Mouse (Mus musculus): ENCODE measurements around the gene Arfgef2.

DNA sequence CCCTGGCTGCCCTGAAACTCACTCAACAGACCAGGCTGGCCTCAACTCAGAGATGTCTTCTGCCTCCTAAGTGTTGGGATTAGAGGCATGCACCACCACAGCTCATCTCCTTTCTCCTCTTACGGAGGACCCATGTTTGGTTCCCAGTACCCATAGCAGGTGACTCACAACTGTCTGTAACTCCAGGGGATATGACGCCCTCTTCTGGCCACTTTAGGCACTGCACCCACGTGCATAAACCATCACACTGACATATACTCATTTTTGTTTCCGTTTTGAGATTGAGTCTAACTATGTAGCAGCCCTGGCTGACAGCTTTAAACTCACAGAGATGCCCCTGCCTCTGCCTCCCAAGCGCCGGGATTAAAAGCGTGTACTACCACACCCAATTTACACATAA is 46.9 kb downstream of the Arfgef2 start:
- TF ChIP-seq ZNF384 (IDR thresholded peaks at IDR 0.05; ENCODE audit: low read depth, low read length) (no peak), HCFC1 (IDR thresholded peaks at IDR 0.05; ENCODE audit: borderline replicate concordance, insufficient read depth, low read length) (no peak), ZC3H11A (IDR thresholded peaks at IDR 0.05; ENCODE audit: borderline replicate concordance, low read depth, low read length) (no peak), MAFK (IDR thresholded peaks at IDR 0.05; ENCODE audit: insufficient read depth, low read depth, low read length) (no peak), CHD2 (IDR thresholded peaks at IDR 0.05; ENCODE audit: low read depth, low read length) (no peak)

All from ES-E14 (cell line).